Mouse (Mus musculus) hindbrain, embryonic 16.5 days (tissue): ENCODE measurements around the gene Fcrla. TPM values are rescaled to one million over a fixed set of nuclear protein-coding genes. Genes with fewer than 3 reads are reported as not detected.
A peak's percentile ranks its signal among the peaks of the same experiment; 100 is the strongest.

ENCODE experiments used
- ATAC-seq: fragments of 200-750 bp; cut with Nextera tagmentation; 2 replicates; pipeline ENCODE4 v1.8.0; 2017; ENCODE audit warnings: moderate TSS enrichment, moderate library complexity
- H3K27ac ChIP-seq: fragments of 300-500 bp; sonication (generic); 2 replicates; pipeline ENCODE4 v1.5.1; 2014; ENCODE audit warnings: low read depth, mild to moderate bottlenecking, control low read depth, low read length, moderate library complexity
- H3K27me3 ChIP-seq: fragments of 300-500 bp; sonication (generic); replicated peaks from 2 replicates; pipeline ENCODE4 v1.6.1; 2014; ENCODE audit warnings: low read length; ENCODE audit not compliant: control insufficient read depth, insufficient read depth
- H3K36me3 ChIP-seq: fragments of 300-500 bp; sonication (generic); 2 replicates; pipeline ENCODE4 v1.6.1; 2014; ENCODE audit warnings: mild to moderate bottlenecking, low read length, moderate library complexity, mixed read lengths; ENCODE audit not compliant: control insufficient read depth, insufficient read depth
- H3K4me1 ChIP-seq: fragments of 300-500 bp; sonication (generic); 2 replicates; pipeline ENCODE4 v1.6.1; 2014; ENCODE audit warnings: low read depth, low read length; ENCODE audit not compliant: control insufficient read depth, insufficient read depth
- H3K4me2 ChIP-seq: fragments of 300-500 bp; sonication (generic); 2 replicates; pipeline ENCODE4 v1.6.1; 2014; ENCODE audit warnings: mild to moderate bottlenecking, low read length, control low read depth, moderate library complexity
- H3K4me3 ChIP-seq: fragments of 300-500 bp; sonication (generic); 2 replicates; pipeline ENCODE4 v1.5.1; 2014; ENCODE audit warnings: mild to moderate bottlenecking, low read length, control low read depth, moderate library complexity
- H3K9ac ChIP-seq: fragments of 300-500 bp; sonication (generic); 2 replicates; pipeline ENCODE4 v1.6.1; 2014; ENCODE audit warnings: low read depth, mild to moderate bottlenecking, control low read depth, low read length, moderate library complexity
- H3K9me3 ChIP-seq: fragments of 300-500 bp; sonication (generic); 2 replicates; pipeline ENCODE4 v1.6.1; 2014; ENCODE audit warnings: mild to moderate bottlenecking, low read length, moderate library complexity; ENCODE audit not compliant: control insufficient read depth
- WGBS: fragments of 180-500 bp; shearing (Covaris S2); extraction: QIAGEN DNeasy Blood & Tissue Kit; methylation state at CpG from one replicate; pipeline ENCODE4 v1.1.7; 2014; 5-methylcytosine and 5-hydroxymethylcytosine counted together
- polyA plus RNA-seq: library from polyadenylated mRNA; unstranded; fragments of >200 nt; fragmentation: Nextera tagmentation; extraction: Ambion mirVana; gene quantifications from 2 replicates; pipeline ENCODE4 v1.2.1, GENCODE M21; 2015

The Fcrla gene
- polyA plus RNA-seq, 1 experiment from 2014 or later: not detected

GRCm38 (mm10) chr1:170884390-170884789 is 43.0 kb downstream of the Fcrla start:
- Histone ChIP-seq H3K36me3 (peaks cover 13% of the 10 kb centered on the region), H3K9ac (peak overlapping the region; percentile 96), H3K27ac (no peak overlapping the region; the same call in 1 of the 2 replicates), H3K27me3 (no peaks in the 10 kb centered on the region), H3K4me2 (peak overlapping the region; percentile 73), H3K4me3 (peak overlapping the region; percentile 86), H3K9me3 (no peaks in the 10 kb centered on the region), H3K4me1 (peaks cover 12% of the 10 kb centered on the region)
- WGBS: 27% methylated on average over 8 of the region's 8 CpGs
- no peak for ATAC-seq

GRCm38 (mm10) chr1:170882915-170883485 is 44.4 kb downstream of the Fcrla start:
- H3K27ac ChIP-seq: no peak overlapping the region
- no peak overlapping the region for H3K9ac ChIP-seq
- H3K4me3 ChIP-seq: no peak overlapping the region
- H3K27me3 ChIP-seq: no peaks in the 10 kb centered on the region
- peaks cover 12% of the 10 kb centered on the region for H3K4me1 ChIP-seq
- no peak overlapping the region for H3K4me2 ChIP-seq
- H3K36me3 ChIP-seq: peaks cover 19% of the 10 kb centered on the region
- WGBS: 92% methylated on average over 5 of the region's 5 CpGs
- no peak for ATAC-seq
- no peaks in the 10 kb centered on the region for H3K9me3 ChIP-seq

GRCm38 (mm10) chr1:170876906-170877305 is 50.5 kb downstream of the Fcrla start:
- WGBS: 91% methylated on average over 5 of the region's 5 CpGs
- Histone ChIP-seq H3K27me3 (no peaks in the 10 kb centered on the region), H3K4me3 (no peak overlapping the region), H3K36me3 (peaks cover 23% of the 10 kb centered on the region), H3K9ac (no peak overlapping the region), H3K4me2 (no peak overlapping the region), H3K27ac (no peak overlapping the region), H3K9me3 (no peaks in the 10 kb centered on the region), H3K4me1 (no peaks in the 10 kb centered on the region)
- no peak for ATAC-seq

- H3K27me3 ChIP-seq: no peaks in the 10 kb centered on the region
- H3K4me2 ChIP-seq: no peak overlapping the region
- no peak overlapping the region for H3K27ac ChIP-seq
- WGBS: 87% methylated on average over 3 of the region's 3 CpGs
- H3K4me1 ChIP-seq: no peaks in the 10 kb centered on the region
- H3K36me3 ChIP-seq: peaks cover 19% of the 10 kb centered on the region
- no peaks in the 10 kb centered on the region for H3K9me3 ChIP-seq
- no peak overlapping the region for H3K9ac ChIP-seq
- no peak overlapping the region for H3K4me3 ChIP-seq
- ATAC-seq: no peak
These were observed 51.7 kb downstream of the Fcrla start for GRCm38 (mm10) chr1:170875676-170876075.

- Histone ChIP-seq H3K9ac (no peak overlapping the region), H3K4me2 (no peak overlapping the region), H3K4me1 (0 out of 2 replicates have a peak, but pooled peaks cover 2% of the 10 kb centered on the region), H3K9me3 (no peaks in the 10 kb centered on the region), H3K27me3 (no peaks in the 10 kb centered on the region), H3K36me3 (peaks cover 4% of the 10 kb centered on the region; the same call in 1 of the 2 replicates), H3K27ac (no peak overlapping the region), H3K4me3 (no peak overlapping the region)
- no peak for ATAC-seq
- 95% methylated on average over 2 of the region's 2 CpGs for WGBS
These were observed 55.4 kb downstream of the Fcrla start for GRCm38 (mm10) chr1:170871961-170872360.

- H3K27ac ChIP-seq: no peak overlapping the region
- no peak overlapping the region for H3K4me3 ChIP-seq
- H3K36me3 ChIP-seq: peaks cover 4% of the 10 kb centered on the region; the same call in 1 of the 2 replicates
- no peak overlapping the region for H3K9ac ChIP-seq
- WGBS: 91% methylated on average over 6 of the region's 6 CpGs
- no peak for ATAC-seq
- H3K4me2 ChIP-seq: no peak overlapping the region
- H3K4me1 ChIP-seq: peaks cover 7% of the 10 kb centered on the region; the same call in 1 of the 2 replicates
- H3K9me3 ChIP-seq: no peaks in the 10 kb centered on the region
- H3K27me3 ChIP-seq: no peaks in the 10 kb centered on the region
These were observed 56.0 kb downstream of the Fcrla start for GRCm38 (mm10) chr1:170871402-170871801.

GRCm38 (mm10) chr1:170868905-170869283 is 58.5 kb downstream of the Fcrla start:
- Histone ChIP-seq H3K36me3 (no peaks in the 10 kb centered on the region; the same call in 1 of the 2 replicates), H3K9me3 (no peaks in the 10 kb centered on the region), H3K4me1 (peaks cover 7% of the 10 kb centered on the region; the same call in 1 of the 2 replicates), H3K9ac (peak overlapping the region; percentile 66), H3K27me3 (no peaks in the 10 kb centered on the region), H3K27ac (no peak overlapping the region), H3K4me2 (peak overlapping the region; percentile 75), H3K4me3 (peak overlapping the region; percentile 94)
- ATAC-seq: 0 out of 2 replicates have a peak, but pooled peaks have one; percentile 18
- WGBS: 18% methylated on average over 14 of the region's 14 CpGs

- Histone ChIP-seq H3K27ac (no peak overlapping the region), H3K9me3 (no peaks in the 10 kb centered on the region), H3K36me3 (no peaks in the 10 kb centered on the region), H3K4me1 (peaks cover 7% of the 10 kb centered on the region; the same call in 1 of the 2 replicates), H3K27me3 (no peaks in the 10 kb centered on the region), H3K4me2 (peak overlapping the region; percentile 75), H3K9ac (peak overlapping the region; percentile 66), H3K4me3 (peak overlapping the region; percentile 94)
- ATAC-seq: peak; percentile 90
- under 1% methylated on average over 33 of the region's 33 CpGs for WGBS
These were observed 59.1 kb downstream of the Fcrla start for GRCm38 (mm10) chr1:170868107-170868904.

GRCm38 (mm10) chr1:170867691-170868105 is 59.7 kb downstream of the Fcrla start, which contains the start of gene Atf6:
TSS of gene Atf6 (minus strand) at chr1:170867771.
- Histone ChIP-seq H3K4me1 (peaks cover 7% of the 10 kb centered on the region; the same call in 1 of the 2 replicates), H3K27me3 (no peaks in the 10 kb centered on the region)
- WGBS: 0% methylated on average over 25 of the region's 25 CpGs

More at GRCm38 (mm10) chr1:170867691-170868105, 59.7 kb downstream of the Fcrla start, which contains the start of gene Atf6:
- Histone ChIP-seq H3K9ac (peak within 1 kb of the TSS; percentile 89), H3K9me3 (no peaks in the 10 kb centered on the region), H3K4me2 (peak within 1 kb of the TSS; percentile 75), H3K4me3 (peak within 1 kb of the TSS; percentile 94), H3K36me3 (no peaks in the 10 kb centered on the region), H3K27ac (peak within 1 kb of the TSS; percentile 84)
- peak; percentile 63; the same call in 1 of the 2 replicates for ATAC-seq
